Mouse (Mus musculus) thymus, postnatal 0 days (tissue): Measurements from ENCODE around the gene Mmp19. TPM values are rescaled to one million over a fixed set of nuclear protein-coding genes. Genes with fewer than 3 reads are reported as not detected.
"Not testable (repeated sequence)": the region's sequence is repeated elsewhere in the genome, so short reads cannot be mapped to it uniquely, and the experiment has no call there.

Source experiments
- DNase-seq: peaks from one replicate; pipeline ENCODE4 v3.0.0-alpha.2; 2015; ENCODE audit warnings: low spot score
- polyA plus RNA-seq: library from polyadenylated mRNA; unstranded; fragments of >200 nt; fragmentation: Nextera tagmentation; extraction: Ambion mirVana; gene quantifications from 2 replicates; pipeline ENCODE4 v1.2.1, GENCODE M21; 2015

Mmp19 gene
- polyA plus RNA-seq, 1 experiment from 2014 or later, result 0.48 TPM

DNA sequence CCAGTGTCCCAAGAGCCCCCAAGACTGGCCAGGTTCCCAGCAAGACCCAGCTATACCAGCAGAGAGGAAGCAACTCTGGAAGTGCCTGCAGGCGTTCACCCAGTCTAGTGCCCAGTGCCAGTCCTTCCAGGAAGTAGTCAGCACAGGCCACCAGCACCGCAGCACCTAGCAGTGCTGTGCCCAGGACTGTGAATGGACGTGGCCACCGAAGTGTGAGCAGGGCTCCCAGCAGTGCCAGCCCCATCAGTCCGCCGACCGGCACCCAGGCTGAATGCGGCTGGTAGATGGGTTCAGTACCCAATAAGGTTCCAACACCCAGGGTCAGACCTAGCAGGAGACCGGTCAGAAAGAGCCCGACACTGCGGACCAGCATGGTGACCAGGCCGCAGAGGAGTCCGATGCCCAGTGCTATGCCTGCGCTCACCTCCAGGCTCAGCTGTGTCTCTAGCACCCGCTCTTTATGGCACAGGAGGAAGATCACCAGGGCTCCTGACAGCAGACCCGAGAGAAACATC, 11.3 kb downstream of the Mmp19 start:
- no peak for DNase-seq

GRCm38 (mm10) chr10:128802956-128803355, 12.2 kb downstream of the Mmp19 start:
- no peak for DNase-seq

- DNase-seq, result no peak
These were observed 12.7 kb downstream of the Mmp19 start for GRCm38 (mm10) chr10:128803361-128803760.

- peak; percentile 26 for DNase-seq
These were observed 13.1 kb downstream of the Mmp19 start, which contains the start of gene Dnajc14 for GRCm38 (mm10) chr10:128803771-128804270. TSS of gene Dnajc14 (plus strand) at chr10:128804062.

DNA sequence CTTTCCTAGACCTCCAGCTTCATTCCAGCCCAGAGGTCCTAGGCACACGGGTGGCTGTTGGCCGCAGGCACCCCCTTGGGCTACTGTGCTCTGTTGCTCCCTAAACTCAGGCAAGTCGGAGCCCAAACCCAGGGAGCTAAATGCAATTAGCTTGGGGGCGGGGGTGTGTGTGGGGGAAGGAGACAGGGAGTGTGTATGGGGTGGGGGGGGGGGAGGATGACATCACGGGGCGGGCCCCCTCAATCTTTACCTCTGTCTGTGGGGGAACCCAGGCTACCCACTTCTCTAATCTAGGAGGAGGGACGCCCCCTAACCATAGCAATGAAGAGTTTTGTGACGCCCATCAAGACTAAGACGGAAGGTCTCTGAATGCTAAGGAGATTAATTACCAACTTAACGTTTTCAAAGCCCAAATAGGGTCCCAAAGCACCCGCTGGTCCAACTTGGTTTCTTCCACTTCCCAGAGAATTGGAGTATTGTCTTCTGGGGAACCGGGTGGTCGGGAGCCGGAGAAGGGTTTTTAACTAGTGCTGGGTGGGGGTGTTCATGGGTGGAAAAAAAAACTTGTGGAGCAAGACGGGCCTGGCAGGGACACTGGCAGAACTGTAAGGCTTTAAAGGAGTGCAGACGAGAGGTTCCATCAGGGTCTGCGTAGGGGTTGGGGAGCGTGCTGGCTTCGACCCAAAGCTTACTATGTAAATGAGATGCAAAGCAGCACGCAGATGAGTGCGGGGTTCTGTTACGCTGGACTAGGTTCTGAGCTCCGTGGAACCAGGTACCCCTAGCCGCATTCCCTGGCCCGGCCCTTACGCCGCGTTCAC, 13.8 kb downstream of the Mmp19 start, which contains the start of gene Tmem198b:
TSS of gene Tmem198b (minus strand) at position 100 of the 821 bp plus-strand sequence.
- peak; percentile 67 for DNase-seq

DNA sequence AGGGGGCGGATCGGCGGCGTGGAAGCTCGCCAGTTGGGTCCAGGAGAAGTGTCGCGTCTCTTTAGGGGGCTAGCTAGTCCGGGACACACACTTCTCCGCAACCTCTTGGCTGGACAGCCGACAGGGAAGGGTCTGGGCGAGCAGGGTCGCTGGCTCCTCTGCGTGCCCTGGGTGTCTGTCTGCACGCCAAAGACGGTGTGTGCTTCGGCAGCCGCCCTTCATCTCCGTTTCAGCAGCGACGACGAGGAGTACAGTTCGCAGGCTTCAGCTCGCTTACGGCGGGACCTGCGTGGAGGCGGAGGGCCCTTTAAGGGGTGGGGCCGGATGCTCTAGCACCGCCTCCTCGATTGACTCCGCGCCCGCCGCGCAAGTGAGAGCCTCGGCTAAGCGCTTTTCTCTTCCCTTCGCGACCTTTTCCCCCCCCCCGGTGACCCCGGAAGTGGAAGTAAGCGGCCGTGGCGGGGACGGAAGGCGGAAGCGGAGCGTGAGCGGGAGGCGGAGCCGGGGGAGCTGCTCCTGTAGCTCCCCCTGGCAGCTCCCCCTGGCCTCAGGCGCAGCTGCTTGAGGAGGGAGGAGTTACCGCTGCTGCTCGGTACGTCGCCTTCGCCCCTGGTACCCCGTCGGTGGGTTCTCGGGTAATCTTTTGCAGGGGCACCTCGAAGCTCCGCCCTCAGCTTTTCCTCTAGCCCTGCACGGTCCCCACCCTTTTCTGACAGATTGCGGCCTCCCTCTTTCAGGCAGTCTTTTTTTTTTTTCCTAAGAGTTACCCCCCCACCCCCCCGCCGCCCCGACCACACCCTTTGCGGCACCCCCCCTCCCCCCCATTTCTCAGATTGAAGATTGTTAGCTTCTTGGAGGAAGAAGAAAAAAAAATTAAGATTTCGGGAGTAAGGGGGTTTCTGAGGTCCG, 14.6 kb downstream of the Mmp19 start:
- DNase-seq, result peak; percentile 100

GRCm38 (mm10) chr10:128806086-128806485, 15.4 kb downstream of the Mmp19 start:
- DNase-seq, result peak; percentile 7

- DNase-seq, result no peak
These were observed 16.3 kb downstream of the Mmp19 start for GRCm38 (mm10) chr10:128807018-128807417.

- DNase-seq, result no peak
These were observed 26.3 kb downstream of the Mmp19 start, which contains the start of gene Sarnp for GRCm38 (mm10) chr10:128817033-128817432. TSS of gene Sarnp (plus strand) at chr10:128817333.

DNA sequence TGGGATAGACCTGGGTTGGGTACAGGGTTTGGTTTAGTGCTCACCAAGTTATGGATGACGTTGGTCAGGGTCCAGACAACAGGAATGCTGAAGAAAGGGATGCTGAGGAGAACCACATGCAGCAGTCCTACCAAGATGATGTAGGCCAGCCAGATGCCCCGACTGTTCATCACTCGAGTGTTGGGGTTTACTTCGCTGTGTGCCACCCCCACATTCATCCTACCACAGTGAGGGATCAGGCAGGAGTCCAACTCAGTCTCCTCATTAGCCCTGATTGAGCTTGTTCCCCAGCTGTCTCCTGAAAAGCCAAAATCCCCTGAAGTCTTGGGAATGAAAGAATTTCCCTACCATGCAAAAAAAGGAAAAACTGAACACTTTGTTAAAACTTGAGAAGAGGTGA, 29.5 kb downstream of the Mmp19 start:
- DNase-seq, result no peak

DNA sequence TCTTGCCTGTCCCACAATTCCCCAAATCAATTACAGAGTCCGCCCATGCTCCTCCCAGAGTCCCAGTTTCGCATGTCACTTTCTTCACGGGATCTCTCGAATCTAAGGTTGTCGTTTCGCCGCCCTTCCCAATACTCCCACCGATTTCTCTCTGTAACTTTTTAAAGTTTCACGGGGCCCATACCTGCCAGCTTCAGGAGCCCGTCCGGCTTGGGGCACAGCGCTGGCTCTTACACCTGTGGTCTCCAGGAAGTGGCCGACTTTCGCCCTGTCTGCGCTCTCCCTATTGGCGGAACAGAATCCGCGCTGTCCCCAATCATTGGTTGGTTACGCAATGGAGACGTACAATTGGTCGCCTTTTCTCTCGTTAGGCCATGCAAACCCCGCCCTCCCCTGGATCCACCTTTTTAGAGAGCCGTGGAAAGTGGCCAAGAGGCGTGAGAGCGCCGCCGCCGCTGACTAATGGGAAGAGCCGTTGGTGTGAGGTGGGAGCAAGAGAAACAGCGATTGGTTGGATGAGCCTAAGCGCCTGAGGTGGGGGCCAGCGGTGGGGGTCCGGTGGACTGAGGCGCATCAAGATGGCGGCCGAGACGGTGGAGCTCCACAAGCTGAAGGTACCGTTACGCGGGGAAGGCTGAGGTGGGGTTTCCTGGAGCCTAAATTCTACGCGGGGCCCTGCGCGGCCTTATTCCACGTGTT, 30.8 kb downstream of the Mmp19 start, which contains the start of gene Ormdl2:
TSS of gene Ormdl2 (minus strand) at position 288 of the 699 bp plus-strand sequence.
- DNase-seq, result peak; percentile 97

DNA sequence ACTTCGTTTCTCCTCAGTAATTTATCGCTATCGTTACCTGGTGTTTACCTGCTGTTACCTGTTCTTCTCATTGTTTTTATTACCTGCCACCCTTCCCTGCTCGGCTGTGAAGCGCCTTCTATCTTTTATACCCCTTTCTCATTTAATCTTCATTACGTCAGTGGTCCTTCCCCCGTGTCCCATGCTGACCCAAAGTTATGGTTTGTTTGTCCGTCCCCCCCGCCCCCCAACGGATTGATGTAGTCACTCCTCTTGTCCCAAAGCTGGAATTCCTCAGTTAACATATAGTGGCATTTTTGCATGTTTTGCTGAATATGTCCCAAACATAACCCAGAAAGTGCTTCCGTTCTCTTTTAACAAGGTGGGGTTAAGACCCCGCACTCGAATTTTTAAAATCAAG, 31.4 kb downstream of the Mmp19 start:
- DNase-seq, result no peak

DNA sequence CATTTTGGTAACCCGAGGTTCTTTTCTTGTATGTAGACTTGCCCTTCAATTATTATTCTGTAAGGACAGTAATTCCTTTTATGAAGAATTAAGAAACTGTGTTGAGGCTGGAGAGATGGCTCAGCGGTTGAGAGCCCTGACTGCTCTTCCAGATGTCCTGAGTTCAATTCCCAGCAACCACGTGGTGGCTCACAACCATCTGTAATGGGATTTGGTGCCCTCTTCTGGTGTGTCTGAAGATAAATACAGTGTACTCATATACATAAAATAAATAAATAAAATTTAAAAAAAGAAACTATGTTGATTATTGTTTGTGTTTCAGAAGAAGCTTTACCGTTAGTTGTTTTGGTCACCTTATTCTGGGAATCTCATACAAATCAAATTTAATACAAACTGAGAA, 32.4 kb downstream of the Mmp19 start:
- not testable (repeated sequence) for DNase-seq

- DNase-seq, result peak; percentile 53
These were observed 33.1 kb downstream of the Mmp19 start for GRCm38 (mm10) chr10:128823821-128824220.

DNA sequence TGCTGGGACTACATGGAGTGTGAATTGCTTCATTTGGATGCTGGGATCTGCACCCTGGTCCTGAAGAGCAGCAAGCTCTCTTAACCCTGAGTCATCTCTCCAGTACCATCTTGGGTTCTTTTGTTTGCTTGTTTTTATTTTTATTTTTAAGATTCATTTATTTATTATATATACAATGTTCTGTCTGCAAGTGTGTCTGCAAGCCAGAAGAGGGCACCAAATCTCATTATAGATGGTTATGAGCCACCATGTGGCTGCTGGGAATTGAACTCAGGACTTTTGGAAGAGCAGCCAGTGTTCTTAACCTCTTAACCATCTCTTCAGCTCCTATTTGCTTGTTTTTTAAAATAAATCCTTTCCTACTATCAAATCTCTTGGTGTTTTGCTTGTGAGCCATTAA, 46.7 kb downstream of the Mmp19 start:
- no peak for DNase-seq

DNA sequence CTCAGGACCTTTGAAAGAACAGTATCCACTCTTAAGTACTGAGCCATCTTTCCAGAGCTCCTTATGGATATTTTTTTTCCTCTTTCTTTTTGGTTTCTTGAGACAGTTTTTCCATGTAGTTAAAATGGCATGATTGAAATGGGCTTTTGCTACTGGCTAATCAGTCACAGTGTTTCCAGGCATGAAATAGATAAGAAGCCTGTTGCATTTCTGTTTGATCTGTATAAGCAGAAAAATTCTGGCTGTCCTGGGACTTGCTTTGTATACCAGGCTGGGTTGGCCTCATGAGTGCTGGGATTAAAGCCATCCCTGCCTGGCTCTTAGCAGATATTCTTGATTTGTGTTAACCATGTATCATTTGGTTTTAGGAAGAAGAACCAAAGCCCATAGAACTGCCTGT, 48.7 kb downstream of the Mmp19 start:
- no peak for DNase-seq

GRCm38 (mm10) chr10:128840612-128841011, 49.9 kb downstream of the Mmp19 start:
- DNase-seq, result no peak

- DNase-seq, result no peak
These were observed 52.5 kb downstream of the Mmp19 start for GRCm38 (mm10) chr10:128843260-128843659.

DNA sequence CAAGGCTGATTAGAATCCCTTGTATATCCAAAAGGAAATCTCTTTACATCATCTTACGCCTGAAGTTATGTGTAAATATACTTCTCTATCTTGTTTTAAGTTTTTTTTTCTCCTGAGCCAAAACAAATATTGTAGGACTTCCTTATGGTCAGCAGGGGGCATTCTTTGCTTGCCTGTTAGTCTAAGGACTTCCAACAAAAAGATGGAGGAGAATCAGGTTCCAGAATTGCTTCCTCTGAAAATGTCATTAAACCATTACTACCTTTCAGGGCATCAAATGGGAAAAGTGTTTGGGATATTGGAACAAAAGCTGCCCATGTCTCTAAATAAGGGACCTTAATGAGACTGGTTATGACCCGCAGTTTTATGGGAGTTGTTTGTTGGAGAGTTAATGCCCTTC, 54.8 kb downstream of the Mmp19 start:
- peak; percentile 23 for DNase-seq

DNA sequence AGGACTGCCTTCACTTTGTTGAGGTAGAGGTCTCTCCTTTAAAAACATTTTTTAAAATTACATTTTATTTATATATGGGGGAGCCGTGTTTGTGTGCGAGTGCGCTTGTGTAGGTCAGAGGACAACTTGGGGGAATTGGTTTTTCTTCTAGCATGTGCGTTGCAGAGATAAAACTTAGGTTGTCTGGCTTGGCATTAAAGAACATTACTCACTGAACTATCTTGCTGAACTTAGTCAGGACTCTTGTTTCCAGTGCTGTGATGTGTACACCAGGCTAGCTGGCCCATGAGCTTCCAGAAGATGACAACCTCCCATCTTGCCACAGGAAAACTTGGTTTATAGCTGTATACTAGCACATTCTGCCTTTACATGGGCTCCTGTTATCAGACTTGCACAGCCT, 56.0 kb downstream of the Mmp19 start:
- DNase-seq, result no peak

GRCm38 (mm10) chr10:128848426-128848825, 57.7 kb downstream of the Mmp19 start:
- DNase-seq, result no peak
